Mouse (Mus musculus) embryonic fibroblast, embryonic 13.5 days (primary cell): ENCODE results near the gene Pear1.

ENCODE experiments used
- CTCF ChIP-seq: IDR thresholded peaks from 2 replicates; pipeline ENCODE4 v1.5.1; 2011; ENCODE audit warnings: mild to moderate bottlenecking, control low read depth, low read length, moderate library complexity, borderline replicate concordance; ENCODE audit not compliant: insufficient read depth
- POLR2A ChIP-seq: IDR thresholded peaks from 2 replicates; pipeline ENCODE4 v1.6.1; 2011; ENCODE audit warnings: low read depth, mild to moderate bottlenecking, control low read depth, low read length, moderate library complexity

GRCm38 (mm10) chr3:87854795-87855568 lies 30.9 kb upstream of the Pear1 start:
- TF ChIP-seq CTCF, result no peak
- no peak for TF ChIP-seq POLR2A
